Mouse (Mus musculus): ENCODE measurements at regions not wholly inside any gene's neighbourhood (a gene's known extent, or its start where the extent isn't known, plus 50 kb on each side); places are given as distances from the start of the nearest gene placed in this dataset.

GRCm38 (mm10) chr10:27927266-27927665 is 147.4 kb upstream of the Ptprk start:
- H3K36me3 ChIP-seq = no peaks in the 10 kb centered on the region
- no peak overlapping the region for H3K9ac ChIP-seq
- no peaks in the 10 kb centered on the region for H3K9me3 ChIP-seq
- H3K4me1 ChIP-seq = no peaks in the 10 kb centered on the region
- H3K4me2 ChIP-seq = no peak overlapping the region
- no peak overlapping the region for H3K4me3 ChIP-seq (replicated peaks)
- 55% methylated on average over 5 of the region's 5 CpGs for WGBS
- no peak for ATAC-seq (ENCODE audit: insufficient read depth, low FRiP score, low read depth)
- no peak overlapping the region for H3K27ac ChIP-seq
- H3K27me3 ChIP-seq (replicated peaks) = no peaks in the 10 kb centered on the region

- no peaks in the 10 kb centered on the region for H3K27me3 ChIP-seq (replicated peaks)
- no peak overlapping the region for H3K27ac ChIP-seq
- no peaks in the 10 kb centered on the region for H3K36me3 ChIP-seq
- no peak overlapping the region for H3K9ac ChIP-seq
- no peaks in the 10 kb centered on the region for H3K9me3 ChIP-seq
- no peak overlapping the region for H3K4me2 ChIP-seq
- no peak overlapping the region for H3K4me3 ChIP-seq (replicated peaks)
- H3K4me1 ChIP-seq = no peaks in the 10 kb centered on the region
- 60% methylated on average over 5 of the region's 5 CpGs for WGBS
- no peak for ATAC-seq (ENCODE audit: insufficient read depth, low FRiP score, low read depth)
Measured at GRCm38 (mm10) chr10:27942136-27942535, 132.5 kb upstream of the Ptprk start.

- Histone ChIP-seq H3K36me3 (no peaks in the 10 kb centered on the region), H3K4me2 (no peak overlapping the region), H3K9me3 (no peaks in the 10 kb centered on the region), H3K4me1 (no peaks in the 10 kb centered on the region), H3K9ac (no peak overlapping the region), H3K4me3 (replicated peaks) (no peak overlapping the region), H3K27ac (no peak overlapping the region), H3K27me3 (replicated peaks) (no peaks in the 10 kb centered on the region)
- ATAC-seq (ENCODE audit: insufficient read depth, low FRiP score, low read depth) = no peak
- 96% methylated on average over 1 of the region's 1 CpGs for WGBS
Measured at GRCm38 (mm10) chr10:27949127-27949526, 125.5 kb upstream of the Ptprk start.

- H3K27me3 ChIP-seq (replicated peaks) = no peaks in the 10 kb centered on the region
- no peak overlapping the region for H3K4me3 ChIP-seq (replicated peaks)
- no peaks in the 10 kb centered on the region for H3K9me3 ChIP-seq
- no peaks in the 10 kb centered on the region for H3K36me3 ChIP-seq
- WGBS = 94% methylated on average over 1 of the region's 1 CpGs
- H3K4me1 ChIP-seq = no peaks in the 10 kb centered on the region
- no peak overlapping the region for H3K4me2 ChIP-seq
- H3K27ac ChIP-seq = no peak overlapping the region
- H3K9ac ChIP-seq = no peak overlapping the region
- no peak for ATAC-seq (ENCODE audit: insufficient read depth, low FRiP score, low read depth)
Measured at GRCm38 (mm10) chr10:27968202-27968601, 106.4 kb upstream of the Ptprk start.

GRCm38 (mm10) chr10:27984047-27984446 is 90.6 kb upstream of the Ptprk start:
- Histone ChIP-seq H3K4me2 (no peak overlapping the region), H3K27ac (no peak overlapping the region), H3K36me3 (no peaks in the 10 kb centered on the region), H3K4me3 (replicated peaks) (no peak overlapping the region), H3K4me1 (no peaks in the 10 kb centered on the region), H3K9me3 (no peaks in the 10 kb centered on the region), H3K9ac (no peak overlapping the region), H3K27me3 (replicated peaks) (no peaks in the 10 kb centered on the region)
- no peak for ATAC-seq (ENCODE audit: insufficient read depth, low FRiP score, low read depth)
- 85% methylated on average over 4 of the region's 4 CpGs for WGBS

- H3K9me3 ChIP-seq = no peaks in the 10 kb centered on the region
- no peaks in the 10 kb centered on the region for H3K27me3 ChIP-seq (replicated peaks)
- H3K36me3 ChIP-seq = no peaks in the 10 kb centered on the region
- H3K4me3 ChIP-seq (replicated peaks) = no peak overlapping the region
- no peak overlapping the region for H3K27ac ChIP-seq
- no peak overlapping the region for H3K9ac ChIP-seq
- H3K4me2 ChIP-seq = no peak overlapping the region
- WGBS = 80% methylated on average over 1 of the region's 1 CpGs
- no peaks in the 10 kb centered on the region for H3K4me1 ChIP-seq
- no peak for ATAC-seq (ENCODE audit: insufficient read depth, low FRiP score, low read depth)
Measured at GRCm38 (mm10) chr10:27985068-27985467, 89.6 kb upstream of the Ptprk start.

- H3K4me2 ChIP-seq = no peak overlapping the region
- WGBS = 81% methylated on average over 5 of the region's 5 CpGs
- H3K9ac ChIP-seq = no peak overlapping the region
- no peaks in the 10 kb centered on the region for H3K36me3 ChIP-seq
- H3K27ac ChIP-seq = no peak overlapping the region
- no peaks in the 10 kb centered on the region for H3K9me3 ChIP-seq
- no peaks in the 10 kb centered on the region for H3K4me1 ChIP-seq
- ATAC-seq (ENCODE audit: insufficient read depth, low FRiP score, low read depth) = no peak
- no peaks in the 10 kb centered on the region for H3K27me3 ChIP-seq (replicated peaks)
- no peak overlapping the region for H3K4me3 ChIP-seq (replicated peaks)
Measured at GRCm38 (mm10) chr10:27987026-27987425, 87.6 kb upstream of the Ptprk start.

- 67% methylated on average over 3 of the region's 3 CpGs for WGBS
- no peaks in the 10 kb centered on the region for H3K9me3 ChIP-seq
- no peaks in the 10 kb centered on the region for H3K4me1 ChIP-seq
- H3K36me3 ChIP-seq = no peaks in the 10 kb centered on the region
- no peak overlapping the region for H3K27ac ChIP-seq
- H3K27me3 ChIP-seq (replicated peaks) = no peaks in the 10 kb centered on the region
- H3K9ac ChIP-seq = no peak overlapping the region
- no peak overlapping the region for H3K4me3 ChIP-seq (replicated peaks)
- no peak overlapping the region for H3K4me2 ChIP-seq
- ATAC-seq (ENCODE audit: insufficient read depth, low FRiP score, low read depth) = no peak
Measured at GRCm38 (mm10) chr10:27988066-27988465, 86.6 kb upstream of the Ptprk start.

- Histone ChIP-seq H3K9ac (no peak overlapping the region), H3K4me2 (no peak overlapping the region), H3K4me1 (no peaks in the 10 kb centered on the region), H3K36me3 (no peaks in the 10 kb centered on the region), H3K4me3 (replicated peaks) (no peak overlapping the region), H3K9me3 (no peaks in the 10 kb centered on the region), H3K27me3 (replicated peaks) (no peaks in the 10 kb centered on the region), H3K27ac (no peak overlapping the region)
- ATAC-seq (ENCODE audit: insufficient read depth, low FRiP score, low read depth) = no peak
- 79% methylated on average over 11 of the region's 11 CpGs for WGBS
Measured at GRCm38 (mm10) chr10:27990359-27991056, 84.1 kb upstream of the Ptprk start.

- Histone ChIP-seq H3K27me3 (replicated peaks) (no peaks in the 10 kb centered on the region), H3K9ac (no peak overlapping the region), H3K4me3 (replicated peaks) (no peak overlapping the region), H3K36me3 (no peaks in the 10 kb centered on the region), H3K9me3 (no peaks in the 10 kb centered on the region), H3K27ac (no peak overlapping the region), H3K4me2 (no peak overlapping the region), H3K4me1 (no peaks in the 10 kb centered on the region)
- WGBS = 74% methylated on average over 3 of the region's 3 CpGs
- ATAC-seq (ENCODE audit: insufficient read depth, low FRiP score, low read depth) = no peak
Measured at GRCm38 (mm10) chr10:27991057-27991365, 83.6 kb upstream of the Ptprk start.

- 76% methylated on average over 2 of the region's 2 CpGs for WGBS
- H3K4me3 ChIP-seq (replicated peaks) = no peak overlapping the region
- H3K36me3 ChIP-seq = no peaks in the 10 kb centered on the region
- H3K9me3 ChIP-seq = no peaks in the 10 kb centered on the region
- H3K9ac ChIP-seq = no peak overlapping the region
- no peaks in the 10 kb centered on the region for H3K27me3 ChIP-seq (replicated peaks)
- H3K4me2 ChIP-seq = no peak overlapping the region
- no peak for ATAC-seq (ENCODE audit: insufficient read depth, low FRiP score, low read depth)
- H3K27ac ChIP-seq = no peak overlapping the region
- no peaks in the 10 kb centered on the region for H3K4me1 ChIP-seq
Measured at GRCm38 (mm10) chr10:27994376-27995034, 80.1 kb upstream of the Ptprk start.

GRCm38 (mm10) chr10:27995035-27995399 is 79.6 kb upstream of the Ptprk start:
- Histone ChIP-seq H3K36me3 (no peaks in the 10 kb centered on the region), H3K27ac (no peak overlapping the region)
- WGBS = 78% methylated on average over 1 of the region's 1 CpGs

GRCm38 (mm10) chr10:28010756-28011155 is 63.9 kb upstream of the Ptprk start:
- H3K4me3 ChIP-seq (replicated peaks) = no peak overlapping the region
- no peak overlapping the region for H3K4me2 ChIP-seq
- H3K4me1 ChIP-seq = no peaks in the 10 kb centered on the region
- H3K9ac ChIP-seq = no peak overlapping the region
- no peaks in the 10 kb centered on the region for H3K27me3 ChIP-seq (replicated peaks)
- no peak for ATAC-seq (ENCODE audit: insufficient read depth, low FRiP score, low read depth)
- H3K9me3 ChIP-seq = no peaks in the 10 kb centered on the region
- WGBS = 53% methylated on average over 2 of the region's 2 CpGs
- no peaks in the 10 kb centered on the region for H3K36me3 ChIP-seq
- H3K27ac ChIP-seq = no peak overlapping the region

More at GRCm38 (mm10) chr10:27995035-27995399, 79.6 kb upstream of the Ptprk start:
- Histone ChIP-seq H3K4me1 (no peaks in the 10 kb centered on the region), H3K9me3 (no peaks in the 10 kb centered on the region), H3K4me2 (no peak overlapping the region), H3K4me3 (replicated peaks) (no peak overlapping the region), H3K27me3 (replicated peaks) (no peaks in the 10 kb centered on the region), H3K9ac (no peak overlapping the region)
- ATAC-seq (ENCODE audit: insufficient read depth, low FRiP score, low read depth) = no peak
